Mouse (Mus musculus): ENCODE data around the gene AU021092.

Gene AU021092

DNA sequence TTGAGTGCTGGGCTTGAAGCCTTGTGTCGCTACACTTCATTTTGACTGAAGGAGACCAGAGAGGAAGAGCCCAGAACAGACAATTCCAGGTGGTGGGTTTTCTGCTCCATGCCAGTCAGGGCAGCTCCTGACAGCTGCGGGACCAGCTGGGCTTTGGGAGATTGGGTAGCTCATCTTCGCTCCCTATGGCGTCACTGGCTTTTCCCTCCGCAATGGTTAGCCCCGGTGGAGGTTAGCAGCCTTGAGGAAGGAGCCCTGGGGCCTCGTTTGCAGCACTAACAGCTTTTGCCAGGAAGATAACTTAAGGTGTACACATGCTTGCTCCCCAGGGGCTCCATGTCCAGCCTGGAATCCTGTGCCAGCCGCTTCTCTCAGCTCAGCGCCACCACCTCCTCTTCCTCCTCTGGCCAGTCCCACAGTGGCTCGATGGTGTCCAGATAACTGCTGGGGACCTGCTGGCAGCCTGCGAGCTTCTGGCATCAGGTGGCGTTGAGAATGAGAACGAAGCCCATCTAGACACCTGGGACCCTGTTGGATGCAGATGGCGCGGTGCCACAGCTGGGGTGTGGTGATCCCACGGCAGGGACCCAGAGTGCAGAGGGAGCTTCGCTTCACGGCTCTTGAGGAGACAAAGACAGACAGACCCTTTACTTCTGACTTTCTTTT, 38.7 kb downstream of the AU021092 start:
- H3K9me3 ChIP-seq (ENCODE audit: low read length) = no peaks in the 10 kb centered on the region
- TF ChIP-seq POU5F1 (IDR thresholded peaks at IDR 0.05; ENCODE audit: borderline replicate concordance, low read length) = no peak
- TF ChIP-seq NANOG (IDR thresholded peaks at IDR 0.05; ENCODE audit: borderline replicate concordance, low read length) = no peak
- TF ChIP-seq CTCF (conservative IDR thresholded peaks at IDR 0.05; ENCODE audit: low read length) = no peak
- H3K27me3 ChIP-seq (ENCODE audit: insufficient read depth, low read length) = peaks cover 20% of the 10 kb centered on the region
- H3K4me1 ChIP-seq (replicated peaks; ENCODE audit: low read depth, low read length) = peaks cover 21% of the 10 kb centered on the region
- no peaks in the 10 kb centered on the region for H3K36me3 ChIP-seq (ENCODE audit: insufficient read depth, low read length)
- H3K4me3 ChIP-seq (replicated peaks; ENCODE audit: low read length) = no peak overlapping the region

- peaks cover 25% of the 10 kb centered on the region for H3K4me1 ChIP-seq (replicated peaks; ENCODE audit: low read depth, low read length)
- H3K4me3 ChIP-seq (replicated peaks; ENCODE audit: low read length) = no peak overlapping the region
- TF ChIP-seq POU5F1 (IDR thresholded peaks at IDR 0.05; ENCODE audit: borderline replicate concordance, low read length) = no peak
- TF ChIP-seq CTCF (conservative IDR thresholded peaks at IDR 0.05; ENCODE audit: low read length) = no peak
- TF ChIP-seq NANOG (IDR thresholded peaks at IDR 0.05; ENCODE audit: borderline replicate concordance, low read length) = no peak
- H3K9me3 ChIP-seq (ENCODE audit: low read length) = 0 out of 2 replicates have a peak, but pooled peaks cover 3% of the 10 kb centered on the region
- H3K27me3 ChIP-seq (ENCODE audit: insufficient read depth, low read length) = no peaks in the 10 kb centered on the region
- no peaks in the 10 kb centered on the region for H3K36me3 ChIP-seq (ENCODE audit: insufficient read depth, low read length)
These were observed 49.5 kb downstream of the AU021092 start for GRCm38 (mm10) chr16:5172636-5173035.

DNA sequence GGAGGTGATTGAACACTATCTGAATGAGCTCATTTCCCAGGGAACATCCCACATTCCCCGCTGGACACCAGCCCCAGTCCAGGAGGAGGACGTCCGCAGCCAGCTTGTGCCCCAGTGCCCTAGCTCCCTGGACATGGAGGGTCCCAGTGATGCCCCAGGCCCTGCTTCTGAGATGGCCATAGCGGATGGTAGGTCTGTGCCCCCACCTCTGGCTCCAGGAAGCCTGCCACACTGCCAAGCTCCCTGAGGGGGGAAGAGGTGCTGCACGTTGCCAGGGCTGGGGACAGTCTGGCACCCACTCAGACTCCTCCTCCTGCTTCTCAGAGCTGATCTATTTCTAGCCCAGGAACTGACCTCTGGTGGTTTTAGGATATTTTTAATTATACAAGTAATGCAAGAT, 53.3 kb downstream of the AU021092 start:
- Histone ChIP-seq H3K9me3 (ENCODE audit: low read length) (0 out of 2 replicates have a peak, but pooled peaks cover 3% of the 10 kb centered on the region), H3K4me1 (replicated peaks; ENCODE audit: low read depth, low read length) (peaks cover 23% of the 10 kb centered on the region; the same call in 1 of the 2 replicates), H3K4me3 (replicated peaks; ENCODE audit: low read length) (no peak overlapping the region), H3K27me3 (ENCODE audit: insufficient read depth, low read length) (no peaks in the 10 kb centered on the region), H3K36me3 (ENCODE audit: insufficient read depth, low read length) (no peaks in the 10 kb centered on the region)
- TF ChIP-seq POU5F1 (IDR thresholded peaks at IDR 0.05; ENCODE audit: borderline replicate concordance, low read length) (no peak), NANOG (IDR thresholded peaks at IDR 0.05; ENCODE audit: borderline replicate concordance, low read length) (no peak), CTCF (conservative IDR thresholded peaks at IDR 0.05; ENCODE audit: low read length) (no peak)

DNA sequence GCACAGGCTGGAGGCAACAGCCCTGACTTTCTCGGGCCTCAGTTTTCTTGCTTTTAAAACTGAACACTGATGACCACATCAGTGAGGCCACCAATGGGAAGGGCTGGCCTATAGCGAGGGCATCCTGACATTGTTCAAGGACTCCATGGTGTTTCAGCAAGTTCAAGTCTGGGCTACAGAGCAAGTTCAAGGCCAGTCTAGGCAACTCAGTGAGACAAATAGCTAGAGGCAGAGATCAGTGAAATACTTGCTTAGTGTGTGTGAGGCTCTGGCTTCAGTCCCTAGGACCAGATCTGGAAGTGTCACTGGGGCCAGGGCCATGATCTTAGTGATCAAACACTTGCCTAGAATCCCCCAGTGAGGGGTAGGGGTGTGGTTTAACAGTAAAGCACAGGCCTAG, 54.1 kb downstream of the AU021092 start:
- no peak overlapping the region for H3K4me3 ChIP-seq (replicated peaks; ENCODE audit: low read length)
- no peaks in the 10 kb centered on the region for H3K27me3 ChIP-seq (ENCODE audit: insufficient read depth, low read length)
- H3K4me1 ChIP-seq (replicated peaks; ENCODE audit: low read depth, low read length) = peaks cover 23% of the 10 kb centered on the region; the same call in 1 of the 2 replicates
- H3K9me3 ChIP-seq (ENCODE audit: low read length) = no peaks in the 10 kb centered on the region
- H3K36me3 ChIP-seq (ENCODE audit: insufficient read depth, low read length) = no peaks in the 10 kb centered on the region
- TF ChIP-seq NANOG (IDR thresholded peaks at IDR 0.05; ENCODE audit: borderline replicate concordance, low read length) = no peak
- TF ChIP-seq POU5F1 (IDR thresholded peaks at IDR 0.05; ENCODE audit: borderline replicate concordance, low read length) = no peak
- no peak for TF ChIP-seq CTCF (conservative IDR thresholded peaks at IDR 0.05; ENCODE audit: low read length)

DNA sequence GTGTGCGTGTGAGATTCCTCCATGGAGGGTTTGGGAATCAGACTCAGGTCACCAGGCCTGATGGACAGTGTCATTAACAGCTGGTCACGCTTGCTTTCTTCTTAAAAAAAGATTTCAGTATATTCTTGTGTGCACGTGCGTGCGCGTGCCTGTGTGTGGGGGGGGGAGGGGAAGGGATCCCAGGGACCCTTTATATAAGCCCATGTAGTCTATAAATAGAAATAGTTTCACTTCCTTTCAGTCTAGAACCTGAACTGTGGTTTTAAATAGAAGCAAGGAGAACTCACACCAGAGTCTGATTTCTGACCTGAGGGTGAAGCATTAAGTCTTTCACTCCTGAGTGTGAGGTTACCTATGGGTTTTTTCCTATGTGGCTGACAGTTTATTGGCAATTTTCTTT, 57.8 kb downstream of the AU021092 start:
- no peaks in the 10 kb centered on the region for H3K9me3 ChIP-seq (ENCODE audit: low read length)
- H3K36me3 ChIP-seq (ENCODE audit: insufficient read depth, low read length) = no peaks in the 10 kb centered on the region
- TF ChIP-seq CTCF (conservative IDR thresholded peaks at IDR 0.05; ENCODE audit: low read length) = no peak
- TF ChIP-seq POU5F1 (IDR thresholded peaks at IDR 0.05; ENCODE audit: borderline replicate concordance, low read length) = no peak
- no peak for TF ChIP-seq NANOG (IDR thresholded peaks at IDR 0.05; ENCODE audit: borderline replicate concordance, low read length)
- peaks cover 28% of the 10 kb centered on the region; the same call in 1 of the 2 replicates for H3K4me1 ChIP-seq (replicated peaks; ENCODE audit: low read depth, low read length)
- no peak overlapping the region for H3K4me3 ChIP-seq (replicated peaks; ENCODE audit: low read length)
- H3K27me3 ChIP-seq (ENCODE audit: insufficient read depth, low read length) = peaks cover 14% of the 10 kb centered on the region; the same call in 1 of the 2 replicates
